Mouse (Mus musculus) embryonic fibroblast, embryonic 13.5 days (primary cell): ENCODE measurements around the gene Cldn4.

Experiments used
- CTCF ChIP-seq: IDR thresholded peaks from 2 replicates; pipeline ENCODE4 v1.5.1; 2011; ENCODE audit warnings: mild to moderate bottlenecking, control low read depth, low read length, moderate library complexity, borderline replicate concordance; ENCODE audit not compliant: insufficient read depth
- POLR2A ChIP-seq: IDR thresholded peaks from 2 replicates; pipeline ENCODE4 v1.6.1; 2011; ENCODE audit warnings: low read depth, mild to moderate bottlenecking, control low read depth, low read length, moderate library complexity

- TF ChIP-seq CTCF (no peak), POLR2A (no peak)
Observed at GRCm38 (mm10) chr5:134926726-134927125, 20.0 kb downstream of the Cldn4 start.
